Mouse (Mus musculus): Measurements from ENCODE around the gene Serpini1. TPM values are rescaled to one million over a fixed set of nuclear protein-coding genes. Genes with fewer than 3 reads are reported as not detected.
"Not testable (repeated sequence)": the region's sequence is repeated elsewhere in the genome, so short reads cannot be mapped to it uniquely, and the experiment has no call there.

Serpini1 gene
- polyA plus RNA-seq, 1 experiment from 2014 or later, result 133 TPM

DNA sequence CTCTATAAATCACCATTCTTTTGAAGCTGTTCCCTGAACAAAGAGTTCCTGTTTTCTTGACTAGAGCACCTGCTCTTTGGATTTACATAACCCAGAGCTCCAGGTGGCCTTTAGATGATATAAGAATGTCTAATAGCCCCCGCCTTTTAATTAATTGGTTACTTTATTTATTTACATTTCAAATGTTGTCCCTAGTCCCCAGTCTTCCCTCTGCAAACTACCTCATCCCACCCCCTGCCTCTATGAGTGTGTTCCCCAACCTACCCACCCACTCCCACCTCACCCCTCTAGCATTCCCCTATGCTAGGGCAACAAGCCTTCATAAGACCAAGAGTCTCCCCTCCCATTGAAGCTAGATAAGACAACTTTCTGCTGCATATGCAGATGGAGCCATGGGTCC lies 90.9 kb downstream of the Serpini1 start:
- Histone ChIP-seq H3K36me3 (no peaks in the 10 kb centered on the region), H3K4me2 (no peak overlapping the region), H3K27ac (replicated peaks) (no peak overlapping the region), H3K9me3 (no peaks in the 10 kb centered on the region), H3K4me1 (replicated peaks) (no peaks in the 10 kb centered on the region), H3K27me3 (no peaks in the 10 kb centered on the region), H3K9ac (no peak overlapping the region), H3K4me3 (no peak overlapping the region)
- no peak for ATAC-seq (ENCODE audit: low read depth)
- 77% methylated on average over 1 of the region's 1 CpGs for WGBS

DNA sequence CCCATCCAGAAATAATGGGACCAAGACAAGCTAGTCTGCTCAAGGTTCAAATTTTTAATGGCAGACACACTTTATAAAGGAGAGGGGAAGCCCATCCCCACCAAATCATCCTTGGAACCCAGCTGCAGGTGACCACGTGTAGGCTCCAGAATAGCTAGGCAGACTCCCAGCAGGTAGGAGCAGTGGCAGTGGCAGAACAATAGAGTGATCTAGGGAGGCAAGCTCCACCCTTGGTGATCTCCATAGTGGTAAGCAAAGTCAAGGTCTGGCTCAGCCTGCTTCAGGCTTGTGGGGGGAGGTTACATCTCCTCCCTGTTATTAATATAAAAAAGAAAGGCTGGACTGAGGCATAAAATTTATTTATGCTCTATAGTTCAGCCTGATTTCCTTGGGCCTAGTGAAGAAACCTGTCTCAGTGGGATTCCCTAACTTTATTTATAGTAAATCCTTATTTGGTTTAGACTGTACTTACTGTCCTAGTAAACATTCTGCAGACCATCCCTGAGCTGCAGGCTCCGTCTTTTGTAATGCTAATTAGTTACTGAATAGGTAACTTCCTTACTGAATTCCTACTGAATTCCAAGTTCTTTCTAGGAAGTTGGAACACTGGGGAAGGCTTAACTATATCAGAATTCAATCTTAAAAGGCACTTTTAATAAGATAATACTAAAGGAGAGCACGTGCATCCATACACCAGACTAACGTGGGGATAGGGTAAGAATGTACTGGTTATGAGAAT lies 93.2 kb downstream of the Serpini1 start:
- H3K36me3 ChIP-seq; H3K4me1 ChIP-seq (replicated peaks); H3K9ac ChIP-seq; ATAC-seq (ENCODE audit: low read depth); H3K27ac ChIP-seq (replicated peaks); H3K4me3 ChIP-seq; H3K4me2 ChIP-seq; H3K27me3 ChIP-seq; H3K9me3 ChIP-seq: not testable (repeated sequence)
- WGBS, result 60% methylated on average over 4 of the region's 4 CpGs

DNA sequence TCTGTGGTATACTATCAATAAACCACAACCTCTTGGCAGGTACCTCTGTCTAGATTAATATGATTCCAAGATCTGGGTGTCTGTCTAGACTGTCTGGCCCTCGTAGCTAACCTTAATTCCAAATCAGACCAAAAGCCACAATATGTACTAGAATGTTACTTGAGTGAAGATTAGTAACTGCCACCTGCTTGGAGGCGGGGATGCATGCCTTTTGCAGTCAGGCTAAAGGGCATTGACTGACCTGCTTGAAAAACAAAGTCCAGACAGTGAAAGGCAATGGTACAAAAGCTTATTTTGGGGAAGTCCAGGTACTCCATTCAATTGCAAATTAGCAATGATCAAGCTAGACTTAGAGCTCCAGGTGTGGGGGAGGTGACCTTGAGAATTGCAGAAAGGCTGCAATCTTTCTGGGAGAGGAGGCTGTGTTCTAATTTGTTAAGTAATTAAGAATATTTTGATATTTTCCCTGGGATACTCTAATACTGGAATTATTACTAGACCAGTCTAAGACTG lies 94.3 kb downstream of the Serpini1 start:
- Histone ChIP-seq H3K27me3 (no peaks in the 10 kb centered on the region), H3K36me3 (no peaks in the 10 kb centered on the region), H3K9me3 (no peaks in the 10 kb centered on the region), H3K9ac (no peak overlapping the region), H3K4me2 (no peak overlapping the region), H3K4me1 (replicated peaks) (no peaks in the 10 kb centered on the region), H3K27ac (replicated peaks) (no peak overlapping the region), H3K4me3 (no peak overlapping the region)
- no peak for ATAC-seq (ENCODE audit: low read depth)
- 77% methylated on average over 2 of the region's 2 CpGs for WGBS

DNA sequence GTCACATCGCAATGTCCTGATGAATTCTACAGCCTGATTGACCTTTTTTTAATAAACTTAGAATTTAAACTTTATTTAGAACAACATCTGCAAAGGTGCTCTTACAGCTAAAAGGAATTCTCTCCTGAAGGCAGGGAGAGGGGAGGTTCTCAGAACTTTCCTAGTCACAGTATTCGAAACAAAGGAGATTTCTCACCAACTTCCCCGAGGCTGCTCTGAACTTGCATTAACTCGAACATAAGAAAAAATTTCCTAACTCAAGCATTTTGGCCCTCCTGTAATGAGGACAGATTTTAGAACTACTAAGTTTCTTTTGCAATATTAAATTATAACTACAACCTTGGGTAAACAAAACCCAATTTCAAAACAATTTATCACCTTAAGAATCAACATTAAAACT lies 96.6 kb downstream of the Serpini1 start:
- not testable (repeated sequence) for H3K4me3 ChIP-seq; H3K9ac ChIP-seq; ATAC-seq (ENCODE audit: low read depth); H3K27ac ChIP-seq (replicated peaks); H3K9me3 ChIP-seq; H3K4me1 ChIP-seq (replicated peaks); H3K4me2 ChIP-seq; H3K36me3 ChIP-seq; H3K27me3 ChIP-seq
- 73% methylated on average over 4 of the region's 4 CpGs for WGBS

DNA sequence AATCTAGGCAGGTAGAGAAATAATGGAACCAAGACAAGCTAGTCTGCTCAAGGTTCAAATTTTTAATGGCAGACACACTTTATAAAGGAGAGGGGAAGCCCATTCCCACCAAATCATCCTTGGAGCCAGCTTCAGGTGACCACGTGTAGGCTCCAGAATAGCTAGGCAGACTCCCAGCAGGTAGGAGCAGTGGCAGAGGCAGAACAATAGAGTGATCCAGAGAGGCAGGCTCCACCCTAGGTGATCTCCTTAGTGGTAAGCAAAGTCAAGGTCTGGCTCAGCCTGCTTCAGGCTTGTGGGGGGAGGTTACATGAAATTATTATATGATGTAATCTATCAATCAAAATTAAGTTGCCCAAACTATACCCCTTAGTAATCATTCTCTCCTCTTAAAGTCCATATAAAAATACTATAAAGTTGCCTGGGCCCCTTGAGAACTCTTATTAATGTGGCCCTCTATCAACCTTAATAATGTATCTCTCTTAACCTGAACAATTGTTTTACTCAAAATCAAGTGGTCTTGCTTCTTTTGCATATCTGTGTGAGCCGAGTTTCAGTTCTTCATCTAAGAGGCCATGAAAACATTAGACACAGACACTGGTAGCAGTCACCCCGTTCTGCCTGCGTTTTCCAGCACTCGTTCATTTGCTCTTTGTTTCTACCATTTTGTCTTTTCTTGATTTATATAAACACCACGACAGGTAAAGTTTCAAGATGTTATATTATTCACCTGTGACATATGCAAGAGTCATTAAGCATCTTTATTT lies 98.4 kb downstream of the Serpini1 start:
- no peak overlapping the region for H3K9ac ChIP-seq
- no peak for ATAC-seq (ENCODE audit: low read depth)

DNA sequence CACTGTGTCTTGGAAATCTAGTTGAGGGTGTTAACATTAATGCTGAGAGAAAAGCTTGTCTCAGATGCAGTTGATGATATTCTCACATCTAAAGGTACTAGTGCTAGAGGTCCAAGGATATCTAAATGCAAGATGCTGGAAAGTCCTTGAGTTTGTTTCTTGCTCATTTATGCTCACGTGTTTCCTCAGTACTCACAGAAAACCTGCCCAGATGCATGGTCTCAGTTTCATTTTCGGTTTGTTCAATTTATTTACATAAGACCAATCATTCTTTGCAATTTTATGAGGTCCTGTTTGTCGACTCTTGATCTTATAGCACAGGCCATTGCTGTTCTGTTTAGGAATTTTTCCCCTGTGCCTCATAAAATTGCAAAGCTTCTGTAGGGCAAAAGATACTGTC lies 109.6 kb downstream of the Serpini1 start:
- Histone ChIP-seq H3K27ac (replicated peaks) (no peak overlapping the region), H3K4me3 (no peak overlapping the region), H3K4me2 (no peak overlapping the region), H3K27me3 (no peaks in the 10 kb centered on the region), H3K9ac (no peak overlapping the region), H3K4me1 (replicated peaks) (no peaks in the 10 kb centered on the region), H3K36me3 (no peaks in the 10 kb centered on the region), H3K9me3 (no peaks in the 10 kb centered on the region)
- ATAC-seq (ENCODE audit: low read depth), result no peak
- WGBS, result 85% methylated on average over 3 of the region's 3 CpGs

More for the DNA sequence above, 98.4 kb downstream of the Serpini1 start:
- H3K27ac ChIP-seq (replicated peaks), result no peak overlapping the region
- no peaks in the 10 kb centered on the region for H3K36me3 ChIP-seq
- H3K27me3 ChIP-seq, result no peaks in the 10 kb centered on the region
- no peak overlapping the region for H3K4me2 ChIP-seq
- no peaks in the 10 kb centered on the region for H3K4me1 ChIP-seq (replicated peaks)
- no peaks in the 10 kb centered on the region for H3K9me3 ChIP-seq
- no peak overlapping the region for H3K4me3 ChIP-seq
- 76% methylated on average over 6 of the region's 6 CpGs for WGBS

DNA sequence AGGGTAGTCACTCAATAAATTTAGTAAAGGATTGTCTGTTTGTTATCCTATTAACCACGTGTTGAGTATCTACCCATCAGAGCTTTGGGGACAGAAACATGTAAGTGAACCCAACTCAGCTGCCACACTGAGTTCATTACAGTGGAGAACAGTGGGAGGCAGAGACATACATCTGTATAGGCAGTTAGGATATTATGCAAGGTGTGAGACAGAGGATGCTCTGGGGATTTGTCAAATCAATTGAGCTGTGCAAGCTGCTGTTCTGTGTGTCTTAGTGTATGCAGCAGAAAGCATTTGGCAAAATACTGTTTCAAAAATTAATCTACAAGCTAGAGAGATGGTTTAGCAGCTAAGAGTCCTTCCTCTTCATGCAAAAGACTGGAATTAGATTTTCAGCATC lies 113.1 kb downstream of the Serpini1 start:
- H3K4me1 ChIP-seq (replicated peaks), result no peaks in the 10 kb centered on the region
- no peak overlapping the region for H3K4me3 ChIP-seq
- no peak overlapping the region for H3K4me2 ChIP-seq
- no peaks in the 10 kb centered on the region for H3K9me3 ChIP-seq
- 60% methylated on average over 1 of the region's 1 CpGs for WGBS
- no peaks in the 10 kb centered on the region for H3K36me3 ChIP-seq
- no peak for ATAC-seq (ENCODE audit: low read depth)
- H3K27ac ChIP-seq (replicated peaks), result no peak overlapping the region
- H3K27me3 ChIP-seq, result no peaks in the 10 kb centered on the region
- no peak overlapping the region for H3K9ac ChIP-seq

DNA sequence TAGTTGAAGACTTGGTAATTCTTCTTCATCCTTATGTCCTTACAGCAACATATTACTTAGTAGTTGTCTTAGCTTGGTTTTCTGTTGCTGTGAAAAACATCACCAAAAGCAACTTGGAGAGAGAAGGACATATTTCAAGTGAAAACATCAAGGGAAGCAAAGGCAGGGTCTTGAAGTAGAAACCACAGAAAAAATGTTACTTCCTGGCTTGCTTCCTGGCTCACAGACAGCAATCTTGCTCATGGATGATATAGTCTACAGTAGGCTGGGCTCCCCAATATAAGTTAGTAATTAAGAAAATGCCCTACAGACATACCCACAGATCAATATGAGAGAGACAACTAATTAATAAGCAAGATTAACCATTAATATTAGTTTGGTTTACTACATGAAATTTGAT lies 125.5 kb downstream of the Serpini1 start:
- ATAC-seq (ENCODE audit: low read depth), result no peak
- Histone ChIP-seq H3K4me1 (replicated peaks) (no peaks in the 10 kb centered on the region), H3K4me3 (no peak overlapping the region), H3K27ac (replicated peaks) (no peak overlapping the region), H3K36me3 (no peaks in the 10 kb centered on the region), H3K4me2 (no peak overlapping the region), H3K27me3 (no peaks in the 10 kb centered on the region), H3K9ac (no peak overlapping the region), H3K9me3 (no peaks in the 10 kb centered on the region)

DNA sequence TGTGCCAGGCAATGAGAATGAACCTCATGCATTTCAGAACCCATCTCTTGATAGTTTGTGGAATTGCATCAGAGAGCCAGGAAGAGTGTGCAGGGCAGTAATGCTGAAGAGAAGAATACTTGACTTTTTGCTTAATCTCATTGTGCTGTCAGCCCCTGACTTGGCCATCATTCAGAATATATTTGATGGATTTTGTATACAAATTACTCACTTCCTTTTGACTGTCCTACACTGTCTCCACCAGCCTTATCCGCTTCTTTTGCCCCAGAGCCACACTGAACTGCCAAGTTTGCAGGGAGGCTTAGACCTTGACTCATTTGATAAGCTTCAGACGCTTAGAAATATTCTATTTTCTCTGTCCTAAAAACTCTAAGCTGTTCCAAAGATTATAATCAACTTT lies 129.4 kb downstream of the Serpini1 start:
- Histone ChIP-seq H3K27ac (replicated peaks) (no peak overlapping the region), H3K9ac (no peak overlapping the region), H3K27me3 (no peaks in the 10 kb centered on the region), H3K4me2 (no peak overlapping the region), H3K4me3 (no peak overlapping the region), H3K36me3 (no peaks in the 10 kb centered on the region), H3K9me3 (no peaks in the 10 kb centered on the region), H3K4me1 (replicated peaks) (no peaks in the 10 kb centered on the region)
- WGBS, result 80% methylated on average over 2 of the region's 2 CpGs
- ATAC-seq (ENCODE audit: low read depth), result no peak

DNA sequence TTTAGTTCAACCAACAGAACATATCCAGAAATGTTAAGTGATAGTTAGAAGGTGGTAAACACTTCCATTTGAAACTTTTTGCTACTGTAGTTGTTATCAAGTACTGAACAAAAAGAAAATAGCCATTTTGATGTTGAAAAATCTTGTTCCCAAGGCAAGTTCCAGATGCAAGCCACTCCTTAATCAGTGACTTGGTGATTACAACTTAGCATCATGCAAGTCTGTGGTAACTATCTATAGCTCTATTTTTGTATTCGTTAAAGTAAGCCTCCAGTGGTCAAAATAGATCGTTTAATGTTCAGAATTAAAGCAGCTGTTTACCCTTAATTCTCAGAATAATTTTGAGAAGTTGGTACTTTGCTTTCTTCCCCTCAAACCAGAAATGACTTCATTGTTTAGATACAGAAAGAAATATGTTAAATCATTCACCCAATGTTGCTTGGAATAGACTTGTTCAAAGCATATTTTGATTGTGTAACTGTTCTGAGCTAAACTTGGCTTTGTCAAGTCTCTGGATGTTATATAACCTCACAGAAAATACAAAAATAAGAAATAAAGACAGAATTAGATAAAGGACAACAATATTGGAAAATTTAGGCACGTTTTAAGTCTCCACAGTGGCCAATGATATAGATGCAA lies 130.0 kb downstream of the Serpini1 start:
- Histone ChIP-seq H3K27ac (replicated peaks) (no peak overlapping the region), H3K4me1 (replicated peaks) (no peaks in the 10 kb centered on the region), H3K9me3 (no peaks in the 10 kb centered on the region), H3K4me2 (no peak overlapping the region), H3K27me3 (no peaks in the 10 kb centered on the region), H3K4me3 (no peak overlapping the region), H3K36me3 (no peaks in the 10 kb centered on the region), H3K9ac (no peak overlapping the region)
- 84% methylated on average over 3 of the region's 3 CpGs for WGBS
- no peak for ATAC-seq (ENCODE audit: low read depth)

DNA sequence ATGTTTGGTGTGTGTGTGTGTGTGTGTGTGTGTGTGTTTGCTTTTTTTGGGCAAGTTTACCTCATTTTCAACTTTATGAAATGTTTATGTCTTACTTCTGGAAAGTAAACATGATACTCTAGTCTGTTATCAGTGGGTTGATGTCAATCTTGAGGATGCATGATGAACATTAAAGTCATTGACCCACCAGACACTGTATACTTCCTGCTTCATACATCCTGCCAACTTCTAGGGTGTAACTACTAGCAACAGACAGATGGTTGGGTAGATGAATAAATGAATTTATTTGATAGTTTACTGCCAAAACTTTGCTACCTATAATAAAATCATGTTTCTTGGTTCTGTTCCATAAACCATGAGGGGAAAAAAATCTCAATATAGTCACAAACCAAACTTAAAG lies 133.0 kb downstream of the Serpini1 start:
- no peak overlapping the region for H3K4me3 ChIP-seq
- no peak for ATAC-seq (ENCODE audit: low read depth)
- no peaks in the 10 kb centered on the region for H3K36me3 ChIP-seq
- H3K9ac ChIP-seq, result no peak overlapping the region
- H3K4me2 ChIP-seq, result no peak overlapping the region
- no peaks in the 10 kb centered on the region for H3K4me1 ChIP-seq (replicated peaks)
- H3K27me3 ChIP-seq, result no peaks in the 10 kb centered on the region
- H3K27ac ChIP-seq (replicated peaks), result no peak overlapping the region
- no peaks in the 10 kb centered on the region for H3K9me3 ChIP-seq

DNA sequence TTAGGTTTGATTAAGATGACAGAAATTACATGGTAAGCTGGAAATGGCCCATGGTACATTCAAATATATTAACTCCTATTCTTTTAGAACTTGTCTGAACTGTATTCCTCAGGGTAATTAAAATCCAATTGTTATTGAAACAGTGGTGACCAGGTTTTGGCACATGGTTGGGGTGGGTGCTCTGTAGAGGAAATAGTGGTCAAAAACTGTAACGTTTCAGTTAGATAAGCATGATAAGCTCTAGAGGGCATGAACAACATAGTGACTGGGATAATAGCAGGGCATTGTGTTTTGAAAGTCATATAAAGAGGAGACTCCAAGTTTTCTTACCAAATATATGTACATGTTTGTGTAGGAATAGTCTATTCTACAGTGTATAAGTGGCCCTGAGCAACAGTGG lies 134.7 kb downstream of the Serpini1 start:
- Histone ChIP-seq H3K4me2 (no peak overlapping the region), H3K9me3 (no peaks in the 10 kb centered on the region), H3K36me3 (no peaks in the 10 kb centered on the region), H3K27me3 (no peaks in the 10 kb centered on the region), H3K4me1 (replicated peaks) (no peaks in the 10 kb centered on the region), H3K4me3 (no peak overlapping the region), H3K9ac (no peak overlapping the region), H3K27ac (replicated peaks) (no peak overlapping the region)
- WGBS, result 79% methylated on average over 1 of the region's 1 CpGs
- no peak for ATAC-seq (ENCODE audit: low read depth)

All from neural tube, embryonic 13.5 days (tissue).